12 mouse cellular contexts compared by ENCODE assay signal in the genomic region with DNA sequence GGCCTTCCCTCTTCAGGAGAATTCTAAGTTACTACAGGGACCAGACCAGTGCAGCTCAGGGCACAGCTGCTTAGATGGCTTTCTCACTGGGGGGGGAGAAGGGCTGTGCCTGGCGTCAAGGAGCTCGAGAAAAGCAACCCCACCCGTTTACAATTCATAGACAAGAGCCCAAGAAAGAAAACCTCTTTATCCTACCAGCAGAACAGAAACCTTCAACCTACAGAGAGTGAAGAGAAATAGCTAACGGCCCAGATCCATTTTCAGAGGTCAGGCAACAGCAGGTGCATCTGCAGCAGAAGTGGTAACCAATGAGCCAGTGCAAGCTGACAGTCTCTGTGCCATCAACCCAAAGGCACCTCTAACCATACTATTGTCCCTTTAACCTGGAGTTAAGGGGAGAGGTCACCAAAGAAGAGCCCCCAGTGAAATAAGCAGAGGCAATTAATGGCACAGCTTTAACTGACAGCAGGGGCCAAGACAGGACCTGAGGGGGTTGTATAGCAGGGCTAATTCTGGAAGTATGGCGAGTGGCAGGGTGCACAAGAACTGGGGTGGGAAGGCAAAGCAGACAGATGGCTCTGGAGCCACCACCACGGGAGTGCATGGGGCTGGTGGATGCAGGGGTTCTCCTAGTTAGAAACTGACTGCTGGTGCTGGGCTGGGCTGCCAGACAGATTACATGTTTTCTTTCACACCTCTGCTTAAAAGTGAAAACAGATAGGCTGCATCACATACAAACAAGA. TPM values are rescaled to one million over a fixed set of nuclear protein-coding genes. Genes with fewer than 3 reads are reported as not detected.
DNase-seq lines count a peak whose midpoint lies in the region; ATAC-seq and TF ChIP-seq lines count a peak whose summit lies in the region.
"Had no signal": no experiment of that assay in that cellular context is flagged by ENCODE, and none has a peak within 500 bp of the region (broad histone marks: within the 10 kb centered on the region; RNA-seq: fewer than 3 reads in every experiment).

No protein-coding gene starts in this region.

- H3K4me2 ChIP-seq in kidney, postnatal 0 days (ENCODE audit: low read length), result peak overlapping the region; percentile 5; the same call in 1 of the 2 replicates
- H3K4me2 ChIP-seq: hindbrain, embryonic 13.5 days had no signal

- no peak for TF ChIP-seq CTCF in kidney, postnatal 0 days (IDR thresholded peaks at IDR 0.05; ENCODE audit: low read depth)
- TF ChIP-seq CTCF in ES-Bruce4 (IDR thresholded peaks at IDR 0.05; ENCODE audit: low read depth, low read length), result no peak
- no peak for TF ChIP-seq CTCF in small intestine, adult 2 months (IDR thresholded peaks at IDR 0.05; ENCODE audit: extremely low read depth, insufficient read length, insufficient replicate concordance, low read depth, low read length)

- no peak overlapping the region for H3K4me3 ChIP-seq in kidney, postnatal 0 days (replicated peaks; ENCODE audit: low read depth, low read length)
- no peak overlapping the region for H3K4me3 ChIP-seq in ES-Bruce4 (ENCODE audit: low read depth, low read length)
- no peak overlapping the region for H3K4me3 ChIP-seq in small intestine, adult 2 months (ENCODE audit: low read depth, low read length)
- H3K4me3 ChIP-seq in forebrain, embryonic 10.5 days, result no peak overlapping the region
- H3K4me3 ChIP-seq: erythroblast, embryonic 14.5 days; hindbrain, embryonic 13.5 days; limb, embryonic 10.5 days had no signal

- TF ChIP-seq POLR2A in ES-Bruce4 (IDR thresholded peaks at IDR 0.05; ENCODE audit: insufficient read depth, low read length), result no peak
- TF ChIP-seq POLR2A in small intestine, adult 2 months (IDR thresholded peaks at IDR 0.05; ENCODE audit: low read depth, low read length), result no peak

- peak overlapping the region; percentile 64 for H3K27ac ChIP-seq in kidney, postnatal 0 days
- peak overlapping the region; percentile 46 for H3K27ac ChIP-seq in ES-Bruce4 (ENCODE audit: insufficient read depth, low read length)
- H3K27ac ChIP-seq in small intestine, adult 2 months (ENCODE audit: insufficient read depth, low read depth, low read length), result peak overlapping the region; percentile 60
- no peak overlapping the region for H3K27ac ChIP-seq in forebrain, embryonic 10.5 days
- H3K27ac ChIP-seq: hindbrain, embryonic 13.5 days; limb, embryonic 10.5 days had no signal

- TF ChIP-seq EP300 in ES-Bruce4 (IDR thresholded peaks at IDR 0.05; ENCODE audit: insufficient read depth, low read depth, low read length), result no peak

- peaks cover 48% of the 10 kb centered on the region for H3K4me1 ChIP-seq in kidney, postnatal 0 days (replicated peaks; ENCODE audit: insufficient read depth, low read length)
- H3K4me1 ChIP-seq in ES-Bruce4 (ENCODE audit: control insufficient read depth, insufficient read depth, low read length), result peaks cover 11% of the 10 kb centered on the region
- H3K4me1 ChIP-seq in small intestine, adult 2 months (ENCODE audit: control insufficient read depth, insufficient read depth, insufficient read length, low read length), result peaks cover 61% of the 10 kb centered on the region
- peaks cover 22% of the 10 kb centered on the region for H3K4me1 ChIP-seq in forebrain, embryonic 10.5 days

- no peaks in the 10 kb centered on the region for H3K9me3 ChIP-seq in kidney, postnatal 0 days (replicated peaks; ENCODE audit: low read length)
- no peaks in the 10 kb centered on the region for H3K9me3 ChIP-seq in ES-Bruce4 (replicated peaks; ENCODE audit: control insufficient read depth, insufficient read depth, low read length, poor library complexity, severe bottlenecking)
- no peaks in the 10 kb centered on the region for H3K9me3 ChIP-seq in forebrain, embryonic 10.5 days
- H3K9me3 ChIP-seq: hindbrain, embryonic 13.5 days; limb, embryonic 10.5 days had no signal

- H3K27me3 ChIP-seq in kidney, postnatal 0 days (ENCODE audit: insufficient read depth, low read length), result no peaks in the 10 kb centered on the region
- no peaks in the 10 kb centered on the region for H3K27me3 ChIP-seq in ES-Bruce4 (ENCODE audit: control insufficient read depth, insufficient read depth, low read length, poor library complexity, severe bottlenecking)
- no peaks in the 10 kb centered on the region for H3K27me3 ChIP-seq in small intestine, adult 2 months (ENCODE audit: control insufficient read depth, insufficient read depth, low read length)
- H3K27me3 ChIP-seq in forebrain, embryonic 10.5 days (ENCODE audit: poor library complexity, severe bottlenecking), result no peaks in the 10 kb centered on the region
- H3K27me3 ChIP-seq: hindbrain, embryonic 13.5 days had no signal

- 44% methylated on average over 6 of the region's 6 CpGs for WGBS in kidney, postnatal 0 days
- WGBS in small intestine, adult 2 months, result 30% methylated on average over 6 of the region's 6 CpGs
- 64% methylated on average over 6 of the region's 6 CpGs for WGBS in forebrain, embryonic 10.5 days

- no peaks in the 10 kb centered on the region for H3K36me3 ChIP-seq in kidney, postnatal 0 days (ENCODE audit: insufficient read depth, low read length)
- H3K36me3 ChIP-seq in ES-Bruce4 (ENCODE audit: control insufficient read depth, insufficient read depth, low read length, poor library complexity, severe bottlenecking), result no peaks in the 10 kb centered on the region
- H3K36me3 ChIP-seq in small intestine, adult 2 months (ENCODE audit: control insufficient read depth, insufficient read depth, low read length), result no peaks in the 10 kb centered on the region
- no peaks in the 10 kb centered on the region for H3K36me3 ChIP-seq in forebrain, embryonic 10.5 days (replicated peaks)
- H3K36me3 ChIP-seq: hindbrain, embryonic 13.5 days; limb, embryonic 10.5 days had no signal

- no peak for ATAC-seq in kidney, postnatal 0 days (replicated peaks; ENCODE audit: low FRiP score, low read depth)

- H3K9ac ChIP-seq in kidney, postnatal 0 days (ENCODE audit: low read depth, low read length), result no peak overlapping the region
- no peak overlapping the region for H3K9ac ChIP-seq in ES-Bruce4 (ENCODE audit: low read depth, poor library complexity, severe bottlenecking)
- H3K9ac ChIP-seq: hindbrain, embryonic 13.5 days had no signal

- no peak for DNase-seq in kidney, postnatal 0 days (ENCODE audit: low spot score)
- no peak for DNase-seq in kidney, adult 18-20 months
- DNase-seq in brain, adult 2 months (ENCODE audit: low read depth, low spot score), result peak; percentile 20
- DNase-seq in retina, postnatal 1 day, result no peak
- no peak for DNase-seq in frontal cortex, postnatal 10 days (ENCODE audit: low spot score in 2 of 2)
- no peak for DNase-seq in forebrain, embryonic 10.5 days (ENCODE audit: extremely low spot score, low spot score)
- DNase-seq: embryo, embryonic 11 days had no signal

RNA-seq across cellular contexts. Expression of a gene that starts 14.5 kb away (rescaled TPM):
- 20.7 and 22.5 TPM in 2 replicates for polyA plus RNA-seq in kidney, postnatal 0 days (2015; fragmentation: Nextera tagmentation; extraction: Ambion mirVana)
- 3.5 and 16.7 TPM in 2 replicates for polyA plus RNA-seq in ES-Bruce4 (2011; ENCODE audit: insufficient read depth, insufficient read length, low read depth, missing spikeins)
- polyA plus RNA-seq in small intestine, adult 2 months (2012; rRNA removed), result 7.2 and 9.7 TPM in 2 replicates
- 1.6 and 1.7 TPM in 2 replicates for polyA plus RNA-seq in forebrain, embryonic 10.5 days (2016; fragmentation: Nextera tagmentation; extraction: Ambion mirVana)
